Mouse (Mus musculus) cerebellum, adult 2 months (tissue): Measurements from ENCODE around the gene Rtn4ip1.

Experiments
- CTCF ChIP-seq: fragments of 200-500 bp; IDR thresholded peaks from 2 replicates; pipeline ENCODE4 v1.5.1; 2011; ENCODE audit warnings: low read depth, mild to moderate bottlenecking, control low read depth, low read length, moderate library complexity, borderline replicate concordance; ENCODE audit not compliant: insufficient read depth
- POLR2A ChIP-seq: fragments of 200-500 bp; IDR thresholded peaks from 2 replicates; pipeline ENCODE4 v1.6.1; 2011; ENCODE audit warnings: low read length, control low read depth, borderline replicate concordance; ENCODE audit not compliant: insufficient read depth

DNA sequence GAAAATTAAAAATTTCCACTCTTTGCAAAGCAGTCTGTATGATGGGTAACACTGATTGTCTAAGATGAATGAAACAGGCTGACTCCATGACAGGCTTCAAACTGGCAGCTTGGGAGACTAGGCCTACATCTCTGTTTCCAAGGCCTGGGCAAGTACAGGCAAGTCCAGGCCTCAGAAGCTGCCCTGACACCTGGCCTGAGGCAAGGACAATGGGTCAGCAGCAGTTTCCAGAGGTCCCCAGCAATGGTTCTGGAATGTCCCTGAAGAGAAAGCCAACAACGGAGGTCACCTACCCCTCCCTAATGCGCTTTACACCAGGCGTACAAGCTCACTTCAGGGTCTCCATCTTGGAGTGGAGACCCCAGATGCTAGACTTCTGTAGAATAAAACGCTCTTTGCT is 8.6 kb upstream of the Rtn4ip1 start:
- no peak for TF ChIP-seq CTCF
- TF ChIP-seq POLR2A, result no peak
